Mouse (Mus musculus): ENCODE results near the gene Gm19668. TPM values are rescaled to one million over a fixed set of nuclear protein-coding genes. Genes with fewer than 3 reads are reported as not detected.

Gene Gm19668
- polyA plus RNA-seq (2016; fragmentation: Nextera tagmentation; extraction: Ambion mirVana) = not detected in 2 replicates

DNA sequence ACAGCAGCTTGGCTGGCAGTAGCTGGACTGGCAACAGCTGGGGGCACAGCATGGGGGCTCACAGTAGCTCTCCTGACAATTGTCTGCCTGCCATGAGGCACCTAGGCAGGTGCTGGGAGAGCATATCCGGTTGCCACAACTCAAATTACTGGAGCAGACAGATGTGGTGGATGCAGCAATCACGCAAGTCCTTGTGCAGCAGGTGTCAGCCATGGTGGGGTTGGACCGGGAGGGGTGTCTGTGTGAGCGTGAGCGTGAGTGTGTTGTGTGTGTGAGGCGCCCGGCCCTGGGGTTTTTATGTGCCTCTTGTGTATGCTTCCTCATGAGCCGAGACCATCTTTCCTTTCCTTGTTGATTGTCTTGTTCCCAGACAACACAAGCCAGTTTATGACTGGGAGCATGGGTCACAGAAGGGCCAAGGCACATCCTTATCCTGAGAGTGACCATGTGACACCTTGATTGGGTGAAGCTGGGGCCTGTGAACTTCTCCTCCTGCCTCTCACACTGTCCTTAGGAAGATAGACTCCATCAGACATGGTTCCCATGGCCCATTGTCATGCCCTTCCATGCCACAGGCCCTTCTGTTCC lies at the start of gene Gm19668:
Gm19668 (minus strand) TSS at position 213 of the 588 bp plus-strand sequence.
- H3K27me3 ChIP-seq (replicated peaks; ENCODE audit: low read depth, poor library complexity, severe bottlenecking) = no peaks in the 10 kb centered on the region
- no peaks in the 10 kb centered on the region for H3K9me3 ChIP-seq
- H3K4me3 ChIP-seq = no peak within 1 kb of the TSS
- no peak within 1 kb of the TSS for H3K27ac ChIP-seq (replicated peaks)
- 66% methylated on average over 8 of the region's 8 CpGs for WGBS
- H3K4me1 ChIP-seq = peaks cover 15% of the 10 kb centered on the region
- no peaks in the 10 kb centered on the region for H3K36me3 ChIP-seq (replicated peaks)
- DNase-seq (ENCODE audit: low spot score) = no peak

DNA sequence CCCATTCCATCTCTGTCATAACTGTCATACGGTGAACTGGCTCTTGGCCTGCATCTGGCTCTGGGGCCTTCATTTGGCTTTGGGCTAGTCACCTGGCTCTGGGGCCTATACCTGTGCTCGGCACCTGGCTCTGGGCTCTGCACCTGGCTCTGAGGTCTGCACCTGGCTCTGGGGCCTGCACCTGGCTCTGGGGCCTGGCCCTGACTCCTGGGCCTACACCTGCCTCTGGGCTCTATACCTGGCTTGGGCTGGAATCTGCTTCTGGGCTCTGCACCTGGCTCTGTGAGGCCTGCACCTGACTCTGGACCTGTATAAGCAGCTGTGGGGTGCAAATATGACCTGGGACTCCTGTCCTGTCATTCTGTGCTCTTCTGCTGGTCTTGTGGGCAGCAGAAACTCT lies 48.6 kb upstream of the Gm19668 start:
- no peaks in the 10 kb centered on the region for H3K4me1 ChIP-seq
- 74% methylated on average over 2 of the region's 2 CpGs for WGBS
- DNase-seq (ENCODE audit: low spot score) = no peak
- H3K9me3 ChIP-seq = peaks cover 22% of the 10 kb centered on the region
- H3K27ac ChIP-seq (replicated peaks) = no peak overlapping the region
- H3K4me3 ChIP-seq = no peak overlapping the region
- no peaks in the 10 kb centered on the region for H3K36me3 ChIP-seq (replicated peaks)
- H3K27me3 ChIP-seq (replicated peaks; ENCODE audit: low read depth, poor library complexity, severe bottlenecking) = no peaks in the 10 kb centered on the region

DNA sequence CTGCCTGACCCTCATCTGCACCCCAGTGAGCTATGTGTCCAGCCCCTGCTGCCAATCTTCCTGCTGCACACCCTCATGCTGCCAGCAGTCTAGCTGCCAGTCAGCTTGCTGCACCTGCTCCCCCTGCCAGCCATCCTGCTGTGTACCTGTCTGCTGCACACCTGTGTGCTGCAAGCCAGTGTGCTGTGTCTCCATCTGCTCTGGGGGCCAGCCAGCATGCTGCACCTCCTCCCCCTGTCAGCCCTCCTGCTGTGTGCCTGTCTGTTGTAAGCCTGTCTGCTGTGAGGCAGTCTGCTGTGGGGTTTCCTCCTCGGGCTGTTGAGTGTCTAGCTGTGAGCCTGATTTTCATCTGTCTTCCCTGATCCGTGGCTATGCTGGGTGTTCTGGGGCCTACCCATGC lies 48.0 kb upstream of the Gm19668 start:
- Histone ChIP-seq H3K4me3 (no peak overlapping the region), H3K4me1 (no peaks in the 10 kb centered on the region), H3K27ac (replicated peaks) (no peak overlapping the region), H3K27me3 (replicated peaks; ENCODE audit: low read depth, poor library complexity, severe bottlenecking) (no peaks in the 10 kb centered on the region), H3K9me3 (peaks cover 22% of the 10 kb centered on the region), H3K36me3 (replicated peaks) (no peaks in the 10 kb centered on the region)
- WGBS = 16% methylated on average over 2 of the region's 2 CpGs
- no peak for DNase-seq (ENCODE audit: low spot score)

DNA sequence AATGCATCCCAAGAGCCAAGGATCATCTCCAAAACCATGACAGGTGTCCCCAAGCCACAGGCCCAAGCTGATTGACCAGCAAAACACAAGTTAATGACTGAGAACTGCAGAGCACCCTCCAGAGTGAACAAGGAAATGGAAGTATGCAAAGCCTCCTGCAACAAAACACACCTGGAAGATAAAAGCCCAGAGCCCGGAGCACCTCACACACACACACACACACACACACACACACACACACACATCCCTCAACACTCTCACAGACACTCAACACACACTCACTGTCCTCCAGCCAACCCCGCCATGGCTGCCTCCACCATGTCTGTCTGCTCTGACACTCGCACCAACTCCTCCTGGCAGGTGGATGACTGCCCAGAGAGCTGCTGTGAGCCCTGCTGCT lies 47.6 kb upstream of the Gm19668 start, which contains the start of gene Gm36176:
Gm36176 (plus strand) TSS at position 301 of the 400 bp plus-strand sequence.
- Histone ChIP-seq H3K4me3 (no peak within 1 kb of the TSS), H3K36me3 (replicated peaks) (no peaks in the 10 kb centered on the region), H3K27me3 (replicated peaks; ENCODE audit: low read depth, poor library complexity, severe bottlenecking) (no peaks in the 10 kb centered on the region), H3K4me1 (no peaks in the 10 kb centered on the region), H3K9me3 (peaks cover 22% of the 10 kb centered on the region), H3K27ac (replicated peaks) (no peak within 1 kb of the TSS)
- DNase-seq (ENCODE audit: low spot score) = no peak
- 77% methylated on average over 3 of the region's 3 CpGs for WGBS

DNA sequence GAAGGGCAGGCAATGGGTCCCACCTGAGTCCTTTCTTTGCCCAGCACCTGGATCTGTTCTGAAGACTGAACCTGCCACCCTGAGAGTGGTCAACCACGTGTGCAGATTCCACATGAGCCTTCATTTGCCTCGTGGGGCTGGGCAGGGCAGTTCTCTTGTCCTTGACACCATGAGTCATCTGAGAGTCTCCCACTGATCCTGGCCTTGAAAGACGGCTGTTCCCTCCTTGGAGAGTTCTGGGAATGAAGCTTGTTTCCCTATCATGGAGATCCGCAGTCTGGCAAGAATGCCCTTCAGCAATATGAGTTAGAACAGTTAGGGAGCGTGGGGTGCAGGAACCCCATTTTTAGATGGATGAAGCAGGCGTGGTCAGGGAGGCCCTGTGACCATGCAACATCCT lies 40.1 kb upstream of the Gm19668 start:
- WGBS = 80% methylated on average over 6 of the region's 6 CpGs
- Histone ChIP-seq H3K27me3 (replicated peaks; ENCODE audit: low read depth, poor library complexity, severe bottlenecking) (no peaks in the 10 kb centered on the region), H3K4me1 (no peaks in the 10 kb centered on the region), H3K36me3 (replicated peaks) (no peaks in the 10 kb centered on the region), H3K27ac (replicated peaks) (no peak overlapping the region), H3K9me3 (peaks cover 12% of the 10 kb centered on the region), H3K4me3 (no peak overlapping the region)
- no peak for DNase-seq (ENCODE audit: low spot score)

DNA sequence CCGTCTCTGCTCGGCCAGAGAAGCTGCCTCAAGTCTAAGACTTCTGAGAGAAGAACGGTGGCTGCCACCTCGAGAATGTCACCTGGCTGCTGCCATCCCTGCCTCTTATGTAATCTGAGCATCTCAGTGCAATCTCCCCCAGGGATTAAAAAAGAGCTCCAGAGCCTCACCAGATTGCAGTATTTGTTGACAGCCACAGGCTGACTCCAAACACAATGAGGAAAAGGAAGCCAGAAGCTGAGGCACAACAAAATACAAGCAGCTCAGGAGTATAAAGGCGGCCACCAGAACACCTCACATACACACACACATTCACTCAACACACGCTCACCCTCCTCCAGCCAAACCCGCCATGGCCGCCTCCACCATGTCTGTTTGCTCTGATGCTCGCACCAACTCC lies 36.7 kb upstream of the Gm19668 start, which contains the start of gene Krtap10-10:
Krtap10-10 (plus strand) TSS at position 301 of the 400 bp plus-strand sequence.
- 69% methylated on average over 9 of the region's 9 CpGs for WGBS
- no peaks in the 10 kb centered on the region for H3K36me3 ChIP-seq (replicated peaks)
- no peak for DNase-seq (ENCODE audit: low spot score)
- no peaks in the 10 kb centered on the region for H3K9me3 ChIP-seq
- no peak within 1 kb of the TSS for H3K27ac ChIP-seq (replicated peaks)
- H3K4me3 ChIP-seq = no peak within 1 kb of the TSS
- no peaks in the 10 kb centered on the region for H3K27me3 ChIP-seq (replicated peaks; ENCODE audit: low read depth, poor library complexity, severe bottlenecking)
- H3K4me1 ChIP-seq = no peaks in the 10 kb centered on the region

DNA sequence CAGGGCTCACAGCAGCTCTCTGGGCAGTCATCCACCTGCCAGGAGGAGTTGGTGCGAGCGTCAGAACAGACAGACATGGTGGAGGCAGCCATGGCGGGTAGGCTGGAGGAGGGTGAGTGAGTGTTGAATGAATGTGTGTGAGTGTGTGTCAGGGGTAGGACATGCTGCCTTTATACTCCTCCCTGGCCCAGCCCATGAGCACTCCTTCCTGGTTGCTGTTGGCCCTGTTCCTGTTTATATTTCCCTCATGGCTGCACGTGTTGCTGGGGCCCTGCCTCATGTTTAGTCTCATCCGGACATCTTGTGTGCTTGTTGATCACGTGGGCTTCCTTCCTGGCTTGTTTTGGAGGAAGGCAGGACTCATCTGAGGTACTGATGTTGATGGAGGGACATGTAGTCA lies 28.0 kb upstream of the Gm19668 start, which contains the start of gene Krtap10-4:
Krtap10-4 (minus strand) TSS at position 145 of the 400 bp plus-strand sequence.
- Histone ChIP-seq H3K27ac (replicated peaks) (no peak within 1 kb of the TSS), H3K9me3 (0 out of 2 replicates have a peak, but pooled peaks cover 2% of the 10 kb centered on the region), H3K4me3 (no peak within 1 kb of the TSS), H3K27me3 (replicated peaks; ENCODE audit: low read depth, poor library complexity, severe bottlenecking) (no peaks in the 10 kb centered on the region), H3K36me3 (replicated peaks) (no peaks in the 10 kb centered on the region), H3K4me1 (no peaks in the 10 kb centered on the region)
- WGBS = 78% methylated on average over 6 of the region's 6 CpGs
- no peak for DNase-seq (ENCODE audit: low spot score)

DNA sequence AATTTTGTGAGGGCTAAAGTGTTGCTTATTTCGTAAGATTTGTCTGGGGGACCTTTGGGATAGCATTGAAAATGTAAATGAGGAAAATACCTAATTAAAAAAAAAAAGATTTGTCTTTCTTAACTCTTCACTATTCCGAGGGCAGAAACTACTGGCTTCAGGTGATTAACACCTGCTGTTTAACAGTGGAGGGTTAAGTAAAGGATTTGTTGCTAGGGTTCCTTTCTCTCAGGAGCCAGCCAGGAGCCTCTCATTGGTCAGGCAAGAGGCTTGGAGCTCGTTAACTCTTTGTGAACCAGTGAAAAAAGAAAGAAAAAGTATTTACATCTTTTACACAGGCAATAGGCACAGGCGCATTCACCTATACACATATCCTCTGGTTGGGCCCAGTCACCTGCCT lies 20.3 kb upstream of the Gm19668 start:
- Histone ChIP-seq H3K4me3 (no peak overlapping the region), H3K36me3 (replicated peaks) (no peaks in the 10 kb centered on the region), H3K9me3 (0 out of 2 replicates have a peak, but pooled peaks cover 2% of the 10 kb centered on the region), H3K27ac (replicated peaks) (no peak overlapping the region), H3K4me1 (no peaks in the 10 kb centered on the region), H3K27me3 (replicated peaks; ENCODE audit: low read depth, poor library complexity, severe bottlenecking) (no peaks in the 10 kb centered on the region)
- DNase-seq (ENCODE audit: low spot score) = no peak
- WGBS = 29% methylated on average over 4 of the region's 4 CpGs

DNA sequence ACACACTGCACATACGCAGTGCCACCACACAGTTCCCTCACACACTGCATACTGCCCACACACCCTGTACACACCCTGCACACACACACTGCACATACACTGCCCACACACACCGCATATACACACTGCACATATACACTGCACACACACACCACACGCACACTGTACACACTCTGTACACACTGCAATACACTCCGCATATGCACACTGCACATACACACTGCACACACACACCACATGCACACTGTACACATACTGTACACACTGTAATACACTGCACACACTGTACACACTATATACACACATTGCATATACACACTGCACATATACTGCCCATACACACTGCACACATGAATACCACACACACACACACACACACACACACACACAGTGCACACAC lies 19.6 kb upstream of the Gm19668 start:
- Histone ChIP-seq H3K27me3 (replicated peaks; ENCODE audit: low read depth, poor library complexity, severe bottlenecking) (no peaks in the 10 kb centered on the region), H3K4me1 (no peaks in the 10 kb centered on the region), H3K4me3 (no peak overlapping the region), H3K36me3 (replicated peaks) (no peaks in the 10 kb centered on the region), H3K27ac (replicated peaks) (no peak overlapping the region), H3K9me3 (0 out of 2 replicates have a peak, but pooled peaks cover 2% of the 10 kb centered on the region)
- DNase-seq (ENCODE audit: low spot score) = no peak
- WGBS = 93% methylated on average over 4 of the region's 4 CpGs

DNA sequence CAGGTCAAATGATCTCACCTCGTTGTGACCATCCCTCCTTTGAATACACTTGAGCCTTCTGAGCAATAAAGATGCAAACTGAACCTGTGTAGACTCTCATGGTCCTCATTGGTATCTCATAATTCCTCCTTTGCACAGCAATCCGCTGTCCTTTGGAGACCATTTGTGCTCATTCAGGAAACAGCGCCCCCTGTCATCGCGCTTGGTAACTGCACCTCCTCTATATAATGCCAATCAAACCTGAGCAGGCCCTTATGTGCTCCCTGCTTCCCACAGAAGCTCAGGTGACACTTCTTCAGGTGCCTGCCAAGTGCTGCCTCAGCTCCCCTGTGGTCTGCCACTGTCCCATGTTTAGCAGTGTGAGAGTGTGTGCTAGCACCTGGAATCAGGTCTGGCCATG lies 16.6 kb upstream of the Gm19668 start:
- H3K4me3 ChIP-seq = no peak overlapping the region
- 34% methylated on average over 5 of the region's 5 CpGs for WGBS
- H3K9me3 ChIP-seq = no peaks in the 10 kb centered on the region
- DNase-seq (ENCODE audit: low spot score) = peak; percentile 43
- no peaks in the 10 kb centered on the region for H3K4me1 ChIP-seq
- H3K27me3 ChIP-seq (replicated peaks; ENCODE audit: low read depth, poor library complexity, severe bottlenecking) = no peaks in the 10 kb centered on the region
- H3K27ac ChIP-seq (replicated peaks) = no peak overlapping the region
- no peaks in the 10 kb centered on the region for H3K36me3 ChIP-seq (replicated peaks)

DNA sequence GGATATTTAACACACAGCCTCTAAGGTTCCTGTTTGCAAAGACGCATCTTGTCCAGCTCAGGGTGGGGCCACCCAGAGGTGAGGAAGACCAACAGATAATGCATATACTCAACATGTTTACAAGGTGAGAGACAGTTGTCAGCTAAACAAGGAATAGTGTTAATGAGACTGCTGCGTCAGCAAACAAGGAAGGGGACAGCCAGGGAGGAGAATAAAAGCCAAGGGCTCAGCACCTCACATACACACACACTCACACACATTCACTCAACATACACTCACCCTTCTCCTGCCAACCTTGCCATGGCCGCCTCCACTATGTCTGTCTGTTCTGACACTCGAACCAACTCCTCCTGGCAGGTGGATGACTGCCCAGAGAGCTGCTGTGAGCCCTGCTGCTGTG lies 15.4 kb upstream of the Gm19668 start, which contains the start of gene Gm2696:
Gm2696 (plus strand) TSS at position 301 of the 400 bp plus-strand sequence.
- no peak within 1 kb of the TSS for H3K27ac ChIP-seq (replicated peaks)
- H3K36me3 ChIP-seq (replicated peaks) = no peaks in the 10 kb centered on the region
- no peaks in the 10 kb centered on the region for H3K27me3 ChIP-seq (replicated peaks; ENCODE audit: low read depth, poor library complexity, severe bottlenecking)
- 57% methylated on average over 4 of the region's 4 CpGs for WGBS
- no peaks in the 10 kb centered on the region for H3K9me3 ChIP-seq
- no peak within 1 kb of the TSS for H3K4me3 ChIP-seq
- no peaks in the 10 kb centered on the region for H3K4me1 ChIP-seq
- DNase-seq (ENCODE audit: low spot score) = no peak

DNA sequence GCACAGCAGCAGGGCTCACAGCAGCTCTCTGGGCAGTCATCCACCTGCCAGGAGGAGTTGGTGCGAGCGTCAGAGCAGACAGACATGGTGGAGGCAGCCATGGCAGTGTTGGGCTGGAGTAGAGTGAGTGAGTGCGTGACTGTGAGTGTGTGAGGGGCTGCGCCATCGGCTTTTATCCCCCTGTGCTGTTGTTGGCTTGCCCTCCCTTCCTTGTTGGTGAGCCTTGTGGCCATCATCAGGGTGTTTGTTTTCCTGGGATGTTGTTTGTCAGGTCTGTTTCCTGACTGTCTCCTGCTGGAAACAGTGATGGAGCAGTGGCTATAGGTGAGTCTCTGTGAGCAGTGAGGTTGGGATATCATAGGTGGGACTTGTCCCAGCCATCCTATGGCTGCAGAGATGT lies 12.8 kb upstream of the Gm19668 start, which contains the start of gene Gm9507:
Gm9507 (minus strand) TSS at position 101 of the 400 bp plus-strand sequence.
- no peak within 1 kb of the TSS for H3K4me3 ChIP-seq
- DNase-seq (ENCODE audit: low spot score) = no peak
- H3K36me3 ChIP-seq (replicated peaks) = no peaks in the 10 kb centered on the region
- no peaks in the 10 kb centered on the region for H3K4me1 ChIP-seq
- no peak within 1 kb of the TSS for H3K27ac ChIP-seq (replicated peaks)
- 85% methylated on average over 5 of the region's 5 CpGs for WGBS
- peaks cover 5% of the 10 kb centered on the region; the same call in 1 of the 2 replicates for H3K9me3 ChIP-seq
- H3K27me3 ChIP-seq (replicated peaks; ENCODE audit: low read depth, poor library complexity, severe bottlenecking) = no peaks in the 10 kb centered on the region

DNA sequence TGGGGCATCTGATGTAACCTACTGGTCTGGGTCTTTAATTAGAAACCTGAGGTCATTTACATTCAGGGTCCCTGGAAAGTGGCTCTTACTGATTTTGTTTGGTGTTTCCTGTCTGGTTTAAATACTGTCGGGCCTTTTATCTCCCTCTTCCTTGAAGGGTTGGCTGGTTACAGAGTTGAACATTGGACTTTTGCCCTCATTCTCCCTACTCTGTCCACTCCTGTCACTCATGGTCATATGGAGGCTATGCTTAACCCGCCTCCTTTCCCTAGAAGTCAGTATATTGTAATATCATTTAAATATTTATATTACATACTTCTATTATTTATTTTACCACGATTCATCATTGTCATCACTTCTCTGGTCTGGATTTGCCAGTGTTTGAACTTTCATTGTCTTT lies 5.2 kb upstream of the Gm19668 start:
- Histone ChIP-seq H3K9me3 (peaks cover 4% of the 10 kb centered on the region; the same call in 1 of the 2 replicates), H3K27me3 (replicated peaks; ENCODE audit: low read depth, poor library complexity, severe bottlenecking) (no peaks in the 10 kb centered on the region), H3K36me3 (replicated peaks) (no peaks in the 10 kb centered on the region), H3K4me1 (0 out of 2 replicates have a peak, but pooled peaks cover 2% of the 10 kb centered on the region), H3K27ac (replicated peaks) (no peak overlapping the region), H3K4me3 (no peak overlapping the region)
- WGBS = 81% methylated on average over 3 of the region's 3 CpGs
- no peak for DNase-seq (ENCODE audit: low spot score)

Data from embryonic facial prominence, embryonic 10.5 days (tissue).